Mouse (Mus musculus) lung, postnatal 0 days (tissue): ENCODE measurements around the gene Osbpl10. TPM values are rescaled to one million over a fixed set of nuclear protein-coding genes. Genes with fewer than 3 reads are reported as not detected.

Experiments
- ATAC-seq: fragments of 200-750 bp; cut with Nextera tagmentation; 2 replicates; pipeline ENCODE4 v1.8.0; 2017; ENCODE audit warnings: moderate library complexity
- DNase-seq: peaks from one replicate; pipeline ENCODE4 v3.0.0-alpha.2; 2016; ENCODE audit warnings: low spot score
- H3K27ac ChIP-seq: fragments of 300-500 bp; sonication (generic); 2 replicates; pipeline ENCODE4 v1.5.1; 2014; ENCODE audit warnings: antibody characterized with exemption, mild to moderate bottlenecking, low read length, mixed read lengths
- H3K27me3 ChIP-seq: fragments of 300-500 bp; sonication (generic); replicated peaks from 2 replicates; pipeline ENCODE4 v1.6.1; 2014; ENCODE audit warnings: low read length, mixed read lengths; ENCODE audit not compliant: insufficient read depth
- H3K36me3 ChIP-seq: fragments of 300-500 bp; sonication (generic); 2 replicates; pipeline ENCODE4 v1.6.1; 2014; ENCODE audit warnings: low read length, mixed read lengths; ENCODE audit not compliant: insufficient read depth
- H3K4me1 ChIP-seq: fragments of 300-500 bp; sonication (generic); 2 replicates; pipeline ENCODE4 v1.6.1; 2014; ENCODE audit warnings: antibody characterized with exemption, low read depth, low read length, mixed read lengths; ENCODE audit not compliant: insufficient read depth
- H3K4me2 ChIP-seq: fragments of 300-500 bp; sonication (generic); replicated peaks from 2 replicates; pipeline ENCODE4 v1.6.1; 2014; ENCODE audit warnings: low read depth, mild to moderate bottlenecking, low read length, moderate library complexity, mixed read lengths
- H3K4me3 ChIP-seq: fragments of 300-500 bp; sonication (generic); 2 replicates; pipeline ENCODE4 v1.5.1; 2014; ENCODE audit warnings: low read depth, low read length
- H3K9ac ChIP-seq: fragments of 300-500 bp; sonication (generic); replicated peaks from 2 replicates; pipeline ENCODE4 v1.6.1; 2014; ENCODE audit warnings: low read depth, mild to moderate bottlenecking
- H3K9me3 ChIP-seq: fragments of 300-500 bp; sonication (generic); 2 replicates; pipeline ENCODE4 v1.6.1; 2016; ENCODE audit warnings: low read length, mixed read lengths
- CTCF ChIP-seq: IDR thresholded peaks from 2 replicates; pipeline ENCODE4 v1.5.1; 2016; ENCODE audit warnings: antibody characterized with exemption, mild to moderate bottlenecking
- EP300 ChIP-seq: IDR thresholded peaks from 2 replicates; pipeline ENCODE4 v1.6.1; 2016; ENCODE audit warnings: antibody characterized with exemption, mild to moderate bottlenecking, control low read depth
- WGBS: fragments of 180-500 bp; shearing (Covaris S2); extraction: QIAGEN DNeasy Blood & Tissue Kit; methylation state at CpG from one replicate; pipeline ENCODE4 v1.1.7; 2014; 5-methylcytosine and 5-hydroxymethylcytosine counted together
- polyA plus RNA-seq: library from polyadenylated mRNA; unstranded; fragments of >200 nt; fragmentation: Nextera tagmentation; extraction: Ambion mirVana; gene quantifications from 2 replicates; pipeline ENCODE4 v1.2.1, GENCODE M21; 2015

Osbpl10 gene
- polyA plus RNA-seq, 1 experiment from 2014 or later = 2.6 TPM

- no peak overlapping the region for H3K27ac ChIP-seq
- H3K9me3 ChIP-seq = no peaks in the 10 kb centered on the region
- ATAC-seq (no peak), DNase-seq (no peak)
- no peak overlapping the region for H3K4me3 ChIP-seq
- no peak overlapping the region for H3K4me2 ChIP-seq
- H3K36me3 ChIP-seq = no peaks in the 10 kb centered on the region
- no peaks in the 10 kb centered on the region for H3K4me1 ChIP-seq
- no peak for TF ChIP-seq EP300
- TF ChIP-seq CTCF = no peak
- H3K9ac ChIP-seq = no peak overlapping the region
- WGBS = 61% methylated on average over 3 of the region's 3 CpGs
- H3K27me3 ChIP-seq = no peaks in the 10 kb centered on the region
Observed at GRCm38 (mm10) chr9:115110655-115111054, 132.3 kb downstream of the Osbpl10 start.

- H3K4me1 ChIP-seq = peaks cover 16% of the 10 kb centered on the region
- 55% methylated on average over 10 of the region's 10 CpGs for WGBS
- no peaks in the 10 kb centered on the region for H3K27me3 ChIP-seq
- no peak overlapping the region for H3K27ac ChIP-seq
- no peaks in the 10 kb centered on the region for H3K9me3 ChIP-seq
- no peak overlapping the region for H3K4me2 ChIP-seq
- no peaks in the 10 kb centered on the region for H3K36me3 ChIP-seq
- H3K4me3 ChIP-seq = no peak overlapping the region
- H3K9ac ChIP-seq = no peak overlapping the region
- no peak for ATAC-seq
- DNase-seq = no peak
- TF ChIP-seq EP300 = no peak
- no peak for TF ChIP-seq CTCF
Observed at GRCm38 (mm10) chr9:115117314-115117713, 138.9 kb downstream of the Osbpl10 start.

- H3K9ac ChIP-seq = no peak overlapping the region
- H3K27ac ChIP-seq = no peak overlapping the region
- 49% methylated on average over 5 of the region's 5 CpGs for WGBS
- H3K4me2 ChIP-seq = peak overlapping the region; percentile 27; the same call in 1 of the 2 replicates
- ATAC-seq (peak; percentile 53), DNase-seq (no peak)
- H3K4me3 ChIP-seq = no peak overlapping the region
- H3K27me3 ChIP-seq = no peaks in the 10 kb centered on the region
- H3K36me3 ChIP-seq = no peaks in the 10 kb centered on the region
- TF ChIP-seq CTCF = no peak
- no peak for TF ChIP-seq EP300
- H3K4me1 ChIP-seq = peaks cover 16% of the 10 kb centered on the region
- no peaks in the 10 kb centered on the region for H3K9me3 ChIP-seq
Observed at GRCm38 (mm10) chr9:115120276-115120675, 141.9 kb downstream of the Osbpl10 start.

- H3K27ac ChIP-seq = no peak overlapping the region
Observed at GRCm38 (mm10) chr9:115120678-115121224, 142.4 kb downstream of the Osbpl10 start.

GRCm38 (mm10) chr9:115127342-115127741 lies 149.0 kb downstream of the Osbpl10 start:
- no peak overlapping the region for H3K9ac ChIP-seq
- H3K4me3 ChIP-seq = no peak overlapping the region
- TF ChIP-seq CTCF (no peak), EP300 (no peak)
- 67% methylated on average over 10 of the region's 10 CpGs for WGBS
- H3K27ac ChIP-seq = no peak overlapping the region
- DNase-seq (no peak), ATAC-seq (no peak)
- no peaks in the 10 kb centered on the region for H3K36me3 ChIP-seq
- no peaks in the 10 kb centered on the region for H3K27me3 ChIP-seq
- no peak overlapping the region for H3K4me2 ChIP-seq
- no peaks in the 10 kb centered on the region for H3K9me3 ChIP-seq
- H3K4me1 ChIP-seq = no peaks in the 10 kb centered on the region

More at GRCm38 (mm10) chr9:115120678-115121224, 142.4 kb downstream of the Osbpl10 start:
- Histone ChIP-seq H3K36me3 (no peaks in the 10 kb centered on the region), H3K9me3 (no peaks in the 10 kb centered on the region), H3K4me2 (peak overlapping the region; percentile 27; the same call in 1 of the 2 replicates), H3K27me3 (no peaks in the 10 kb centered on the region), H3K4me3 (no peak overlapping the region), H3K9ac (no peak overlapping the region), H3K4me1 (peaks cover 16% of the 10 kb centered on the region)
- DNase-seq (peak; percentile 53), ATAC-seq (peak; percentile 19)
- no peak for TF ChIP-seq EP300
- no peak for TF ChIP-seq CTCF
- WGBS = 36% methylated on average over 17 of the region's 17 CpGs

- 64% methylated on average over 2 of the region's 2 CpGs for WGBS
- Histone ChIP-seq H3K27me3 (no peaks in the 10 kb centered on the region), H3K4me1 (no peaks in the 10 kb centered on the region), H3K4me2 (no peak overlapping the region), H3K9ac (no peak overlapping the region), H3K9me3 (no peaks in the 10 kb centered on the region), H3K4me3 (no peak overlapping the region), H3K36me3 (no peaks in the 10 kb centered on the region), H3K27ac (no peak overlapping the region)
- TF ChIP-seq EP300 (no peak), CTCF (no peak)
- DNase-seq = no peak
- no peak for ATAC-seq
Observed at GRCm38 (mm10) chr9:115133926-115134325, 155.6 kb downstream of the Osbpl10 start.

GRCm38 (mm10) chr9:115134736-115135135 lies 156.4 kb downstream of the Osbpl10 start:
- Histone ChIP-seq H3K36me3 (no peaks in the 10 kb centered on the region), H3K27me3 (no peaks in the 10 kb centered on the region), H3K4me3 (no peak overlapping the region), H3K4me2 (no peak overlapping the region), H3K9ac (no peak overlapping the region), H3K27ac (no peak overlapping the region), H3K9me3 (no peaks in the 10 kb centered on the region), H3K4me1 (no peaks in the 10 kb centered on the region)
- TF ChIP-seq CTCF = no peak
- no peak for TF ChIP-seq EP300
- ATAC-seq (no peak), DNase-seq (no peak)
- 46% methylated on average over 4 of the region's 4 CpGs for WGBS
